Mouse (Mus musculus): ENCODE data around the gene Rasgef1b.

GRCm38 (mm10) chr5:99519556-99519955 lies 209.3 kb downstream of the Rasgef1b start:
- TF ChIP-seq CTCF (IDR thresholded peaks at IDR 0.05; ENCODE audit: low read depth, low read length): no peak
- no peak for TF ChIP-seq POLR2A (IDR thresholded peaks at IDR 0.05; ENCODE audit: extremely low read depth, insufficient read depth, low read length)

All from liver, adult 2 months (tissue).